Mouse (Mus musculus) ES-E14 (cell line): ENCODE results near the gene Hadhb. TPM values are rescaled to one million over a fixed set of nuclear protein-coding genes. Genes with fewer than 3 reads are reported as not detected.

Experiments
- DNase-seq: peaks from one replicate; pipeline ENCODE4 v3.0.0-alpha.2; 2013; ENCODE audit warnings: low read depth, low spot score
- H3K27ac ChIP-seq: 2 replicates; pipeline ENCODE4 v1.5.1; 2012; ENCODE audit warnings: low read depth, mild to moderate bottlenecking, low read length, moderate library complexity, mixed read lengths; ENCODE audit not compliant: poor library complexity, insufficient read depth, severe bottlenecking
- H3K36me3 ChIP-seq: 2 replicates; pipeline ENCODE4 v1.6.1; 2012; ENCODE audit warnings: mild to moderate bottlenecking, low read length, moderate library complexity, mixed read lengths; ENCODE audit not compliant: control insufficient read depth, poor library complexity, insufficient read depth, severe bottlenecking
- H3K4me1 ChIP-seq, 2 experiments: fragments of 150-350 bp in 1 of 2; sonication (generic) in 1 of 2; 2 replicates each; pipeline ENCODE4 v1.6.1; 2012; ENCODE audit warnings: low read length in 2 of 2, mild to moderate bottlenecking in 1 of 2, mixed read lengths in 1 of 2; ENCODE audit not compliant: control insufficient read depth in 2 of 2, insufficient read depth in 2 of 2, poor library complexity in 1 of 2
- H3K4me3 ChIP-seq, 2 experiments: fragments of 150-350 bp in 1 of 2; sonication (generic) in 1 of 2; 2 replicates each; pipeline ENCODE4 v1.5.1; 2012; ENCODE audit warnings: low read length in 2 of 2, low read depth in 1 of 2, mild to moderate bottlenecking in 1 of 2, mixed read lengths in 1 of 2; ENCODE audit not compliant: insufficient read depth in 1 of 2, poor library complexity in 1 of 2, severe bottlenecking in 1 of 2
- H3K9ac ChIP-seq: 2 replicates; pipeline ENCODE4 v1.6.1; 2012; ENCODE audit warnings: low read depth, mild to moderate bottlenecking, low read length, mixed read lengths; ENCODE audit not compliant: poor library complexity, insufficient read depth, severe bottlenecking
- H3K9me3 ChIP-seq: fragments of 150-350 bp; sonication (generic); 2 replicates; pipeline ENCODE4 v1.6.1; 2012; ENCODE audit warnings: low read depth, mild to moderate bottlenecking, low read length; ENCODE audit not compliant: control insufficient read depth, insufficient read depth
- CHD2 ChIP-seq: IDR thresholded peaks from 2 replicates; pipeline ENCODE4 v1.6.1; 2014; ENCODE audit warnings: mild to moderate bottlenecking, low read depth, low read length, inconsistent platforms
- HCFC1 ChIP-seq: IDR thresholded peaks from 2 replicates; pipeline ENCODE4 v1.6.1; 2012; ENCODE audit warnings: low read length, inconsistent platforms, borderline replicate concordance; ENCODE audit not compliant: insufficient read depth
- MAFK ChIP-seq: IDR thresholded peaks from 2 replicates; pipeline ENCODE4 v1.6.1; 2014; ENCODE audit warnings: mild to moderate bottlenecking, low read depth, low read length, inconsistent platforms; ENCODE audit not compliant: insufficient read depth
- ZC3H11A ChIP-seq: IDR thresholded peaks from 2 replicates; pipeline ENCODE4 v1.6.1; 2012; ENCODE audit warnings: low read depth, mild to moderate bottlenecking, inconsistent platforms, low read length, borderline replicate concordance
- ZNF384 ChIP-seq: IDR thresholded peaks from 2 replicates; pipeline ENCODE4 v1.6.1; 2012; ENCODE audit warnings: low read depth, low read length, inconsistent platforms
- in situ Hi-C, 2 experiments: fragments of 600-800 bp; cut with MboI; formaldehyde crosslinking; loops; one replicate each; pipeline ENCODE4 v1.15.1; 2025; ENCODE audit warnings: low sequenced_read_pairs in 2 of 2, inconsistent platforms in 1 of 2; ENCODE audit not compliant: unreplicated experiment in 2 of 2
- total RNA-seq: library from RNA; depleted of rRNA; stranded (reverse); fragments of 300-350 nt; gene quantifications from 2 replicates; pipeline ENCODE4 v1.2.3, GENCODE M21; 2012

Gene Hadhb
- total RNA-seq, 1 experiment = 110 TPM

GRCm38 (mm10) chr5:30195340-30195739 is 40.3 kb downstream of the Hadhb start:
- Histone ChIP-seq H3K27ac (no peak overlapping the region), H3K9ac (no peak overlapping the region), H3K4me3 (no peak overlapping the region), H3K4me1 (peaks cover 0 to 8% of the 10 kb centered on the region in 2 experiments; a peak in 1 of 4 replicates), H3K36me3 (no peaks in the 10 kb centered on the region), H3K9me3 (no peaks in the 10 kb centered on the region)
- no peak for TF ChIP-seq CHD2
- no peak for TF ChIP-seq ZC3H11A
- TF ChIP-seq HCFC1 = no peak
- no peak for TF ChIP-seq MAFK
- TF ChIP-seq ZNF384 = no peak
- in situ Hi-C loops = no loop called here
- no peak for DNase-seq

GRCm38 (mm10) chr5:30198257-30198656 is 43.2 kb downstream of the Hadhb start:
- peak overlapping the region in 1 of 2 experiments; percentile 58; a peak in 2 of 4 replicates for H3K4me3 ChIP-seq
- H3K36me3 ChIP-seq = no peaks in the 10 kb centered on the region
- peaks cover 0 to 17% of the 10 kb centered on the region in 2 experiments; a peak in 2 of 4 replicates for H3K4me1 ChIP-seq
- in situ Hi-C loops = no loop called here
- no peak for DNase-seq
- H3K27ac ChIP-seq = no peak overlapping the region
- no peaks in the 10 kb centered on the region for H3K9me3 ChIP-seq
- TF ChIP-seq ZC3H11A (no peak), CHD2 (no peak), MAFK (no peak), ZNF384 (no peak), HCFC1 (no peak)
- 0 out of 2 replicates have a peak overlapping the region, but pooled peaks have one; percentile 8 for H3K9ac ChIP-seq

- Histone ChIP-seq H3K4me3 (no peak overlapping the region), H3K36me3 (no peaks in the 10 kb centered on the region), H3K9me3 (no peaks in the 10 kb centered on the region), H3K4me1 (peaks cover 0 to 28% of the 10 kb centered on the region in 2 experiments; a peak in 2 of 4 replicates), H3K9ac (no peak overlapping the region), H3K27ac (no peak overlapping the region)
- in situ Hi-C loops = no loop called here
- DNase-seq = peak; percentile 20
- TF ChIP-seq ZNF384 = no peak
- TF ChIP-seq CHD2 = no peak
- TF ChIP-seq ZC3H11A = no peak
These were observed 46.5 kb downstream of the Hadhb start for GRCm38 (mm10) chr5:30201521-30201920.

- Histone ChIP-seq H3K36me3 (no peaks in the 10 kb centered on the region), H3K27ac (no peak overlapping the region), H3K9ac (no peak overlapping the region), H3K9me3 (no peaks in the 10 kb centered on the region), H3K4me1 (peaks cover 0 to 28% of the 10 kb centered on the region in 2 experiments; a peak in 2 of 4 replicates), H3K4me3 (no peak overlapping the region)
- no peak for TF ChIP-seq ZNF384
- TF ChIP-seq CHD2 = no peak
- TF ChIP-seq MAFK = no peak
- TF ChIP-seq HCFC1 = no peak
- TF ChIP-seq ZC3H11A = no peak
- no peak for DNase-seq
- in situ Hi-C loops = no loop called here
These were observed 47.2 kb downstream of the Hadhb start for GRCm38 (mm10) chr5:30202221-30202620.
